Mouse (Mus musculus) monocyte, adult 2 months (primary cell): ENCODE measurements around the gene Mtfp1.
A peak's percentile ranks its signal among the peaks of the same experiment; 100 is the strongest.

Source experiments
- DNase-seq, 2 experiments: peaks; one replicate each; pipeline ENCODE4 v3.0.0; 2022; ENCODE audit warnings: low spot score in 2 of 2, low read depth in 1 of 2

Gene Mtfp1

DNA sequence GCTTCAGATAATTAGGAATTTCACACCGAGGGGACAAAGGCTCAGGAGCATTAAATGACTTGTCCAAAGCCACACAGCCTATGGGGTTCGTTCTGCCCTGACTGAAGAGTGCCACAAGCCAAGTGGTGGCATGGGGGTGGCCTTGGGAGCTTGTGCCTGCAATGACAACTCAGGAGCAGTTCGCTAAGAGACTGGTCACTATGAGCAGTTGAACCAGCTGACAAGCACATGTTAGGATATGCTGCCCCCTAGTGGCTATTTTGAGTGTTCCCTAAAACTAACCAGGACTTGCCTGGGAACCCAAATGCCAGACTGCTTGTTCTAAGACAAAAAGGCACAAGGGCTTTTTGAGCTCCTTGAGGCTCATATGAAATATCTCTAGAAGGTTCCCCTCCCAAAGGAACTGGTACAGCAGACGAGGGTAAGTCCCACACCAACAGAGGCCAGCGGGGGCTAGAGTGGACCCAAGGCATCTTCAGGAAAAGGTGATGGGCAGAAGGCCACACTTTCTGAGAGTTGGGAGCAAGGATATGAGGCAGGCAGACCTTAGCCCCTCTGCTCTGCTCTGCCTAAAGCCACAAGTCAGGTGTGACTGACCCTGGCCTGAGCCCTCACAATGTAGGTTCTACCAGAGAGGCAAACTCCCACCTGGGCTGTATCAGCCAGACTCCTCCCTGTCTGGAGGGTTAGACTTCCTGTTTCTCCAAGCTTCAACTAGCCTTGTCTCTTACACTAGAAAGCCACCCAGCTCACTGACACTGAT is 11.7 kb downstream of the Mtfp1 start:
- no peak for DNase-seq

DNA sequence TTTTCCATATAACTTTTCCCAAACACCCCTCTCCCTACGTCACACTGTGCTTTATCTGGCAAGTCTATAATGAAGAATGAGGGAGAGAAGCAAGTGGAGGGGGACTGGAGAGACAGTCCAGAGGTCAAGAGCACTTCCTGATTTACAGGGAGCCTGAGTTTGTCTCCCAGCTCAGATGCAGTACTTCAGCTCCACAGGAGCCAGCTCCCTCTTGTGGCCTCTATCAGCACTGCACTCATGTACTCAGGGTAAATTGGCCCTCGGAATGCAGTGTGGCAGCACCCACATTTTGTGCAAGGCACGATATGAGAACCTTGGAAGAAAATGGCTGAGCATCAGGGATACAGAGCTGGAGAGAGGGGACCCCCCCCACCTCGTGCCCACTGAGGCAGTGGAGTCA is 15.0 kb downstream of the Mtfp1 start:
- DNase-seq, result peak in 1 of 2 experiments; percentile 23

- no peak for DNase-seq
Observed at GRCm38 (mm10) chr11:4078267-4078933, 16.8 kb downstream of the Mtfp1 start.

DNA sequence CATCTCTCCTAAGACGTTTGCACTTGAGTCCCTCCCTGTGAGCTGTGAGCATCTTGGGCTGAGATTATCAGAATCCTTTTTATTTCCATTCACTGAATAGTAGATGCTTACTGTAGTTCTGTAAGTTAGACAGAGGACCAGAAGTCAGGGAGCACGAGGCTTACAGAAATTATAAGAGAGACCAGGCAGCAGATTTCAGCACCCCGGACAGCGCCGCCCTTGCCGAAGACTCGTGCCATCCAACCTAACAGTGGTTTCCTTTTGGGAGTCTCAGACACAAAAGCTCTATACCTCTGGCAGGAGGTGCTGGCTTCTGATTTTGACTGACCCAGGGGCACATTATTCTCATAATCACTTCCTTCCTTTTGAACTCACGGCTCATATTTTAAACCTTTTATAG is 18.6 kb downstream of the Mtfp1 start:
- DNase-seq, result no peak

- no peak for DNase-seq
Observed at GRCm38 (mm10) chr11:4069664-4070063, 25.6 kb downstream of the Mtfp1 start.

DNA sequence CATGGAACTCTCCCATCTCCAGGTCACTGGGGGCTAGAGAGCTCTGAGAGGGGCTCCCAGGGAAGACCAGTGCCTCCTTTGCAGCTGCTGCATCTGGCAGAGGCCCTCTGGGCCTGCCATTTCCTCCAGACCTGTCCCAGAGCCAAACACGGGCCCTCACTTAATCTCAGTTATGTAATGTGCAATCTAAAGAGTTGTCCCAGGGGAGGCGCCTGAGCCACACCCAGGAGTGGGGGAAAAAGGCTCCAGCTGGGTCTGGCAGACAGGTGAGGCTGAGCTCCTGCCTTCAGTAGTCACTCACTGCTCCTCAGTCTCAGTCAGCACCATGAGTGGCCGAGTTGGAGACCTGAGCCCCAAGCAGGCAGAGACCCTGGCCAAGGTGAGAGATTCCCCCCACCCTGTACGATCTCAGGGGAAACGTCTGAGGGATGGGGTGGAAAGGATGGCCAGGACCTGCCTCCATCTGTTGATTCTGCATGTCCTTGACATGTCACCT is 30.6 kb downstream of the Mtfp1 start, which contains the start of gene Sec14l3:
TSS of gene Sec14l3 (plus strand) at position 215 of the 496 bp plus-strand sequence.
- DNase-seq, result no peak

- DNase-seq, result no peak
Observed at GRCm38 (mm10) chr11:4062981-4063380, 32.3 kb downstream of the Mtfp1 start.

DNA sequence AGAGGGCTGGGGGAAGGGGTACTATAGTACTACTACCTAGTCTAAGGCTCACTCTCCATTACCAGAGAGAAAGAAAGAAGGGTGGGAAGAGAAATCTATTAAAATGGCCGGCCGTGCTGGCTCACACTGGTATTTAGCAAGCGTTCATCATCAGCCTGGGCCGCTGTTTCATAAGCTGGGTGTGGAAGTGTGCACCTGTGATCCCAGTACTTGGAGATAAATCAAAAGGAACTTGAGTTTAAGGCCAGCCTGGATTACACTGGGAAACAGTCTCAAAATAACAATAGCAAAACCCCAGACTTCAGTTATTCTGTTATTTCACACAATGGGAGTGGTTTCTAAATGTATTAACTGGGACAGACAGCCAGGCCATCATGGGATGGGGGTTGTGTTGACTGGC is 32.7 kb downstream of the Mtfp1 start:
- DNase-seq, result no peak

DNA sequence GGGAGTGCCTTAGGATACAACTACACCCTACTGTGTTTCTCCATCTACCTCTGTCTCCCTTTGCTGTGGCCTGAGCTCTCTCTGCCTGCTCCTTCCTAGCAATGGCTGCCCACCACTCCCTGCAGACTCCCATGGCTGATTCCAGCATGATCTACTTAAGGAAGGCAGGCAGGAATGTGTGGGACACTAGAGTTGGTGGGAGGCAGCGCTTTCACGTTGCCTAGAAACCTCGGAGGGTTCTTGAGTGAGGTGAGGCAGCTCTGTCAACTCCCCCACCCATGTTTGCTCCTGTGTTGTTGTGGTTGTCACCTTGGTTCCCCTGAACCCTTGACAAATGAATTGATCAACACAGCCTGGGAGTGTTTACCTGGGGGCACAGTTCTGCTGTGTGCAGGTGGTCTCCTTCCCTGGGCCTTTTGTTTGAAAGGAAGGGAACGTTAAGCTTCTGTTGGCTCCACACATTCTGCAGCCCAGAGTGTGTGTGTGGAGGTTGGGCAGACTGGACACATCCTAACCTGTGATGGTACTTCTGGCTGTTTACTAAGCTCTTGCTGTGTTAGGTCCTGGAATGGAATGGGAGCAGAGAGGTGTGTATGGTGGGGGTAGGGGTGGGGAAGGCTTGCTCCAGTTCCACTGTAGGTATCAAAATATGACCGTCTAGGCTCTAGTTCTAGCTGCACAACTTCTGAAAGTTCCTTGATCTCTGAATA is 34.2 kb downstream of the Mtfp1 start:
- DNase-seq, result no peak

GRCm38 (mm10) chr11:4053586-4053985 is 41.7 kb downstream of the Mtfp1 start:
- peak in 1 of 2 experiments; percentile 31 for DNase-seq

GRCm38 (mm10) chr11:4048438-4048837 is 46.8 kb downstream of the Mtfp1 start:
- no peak for DNase-seq

DNA sequence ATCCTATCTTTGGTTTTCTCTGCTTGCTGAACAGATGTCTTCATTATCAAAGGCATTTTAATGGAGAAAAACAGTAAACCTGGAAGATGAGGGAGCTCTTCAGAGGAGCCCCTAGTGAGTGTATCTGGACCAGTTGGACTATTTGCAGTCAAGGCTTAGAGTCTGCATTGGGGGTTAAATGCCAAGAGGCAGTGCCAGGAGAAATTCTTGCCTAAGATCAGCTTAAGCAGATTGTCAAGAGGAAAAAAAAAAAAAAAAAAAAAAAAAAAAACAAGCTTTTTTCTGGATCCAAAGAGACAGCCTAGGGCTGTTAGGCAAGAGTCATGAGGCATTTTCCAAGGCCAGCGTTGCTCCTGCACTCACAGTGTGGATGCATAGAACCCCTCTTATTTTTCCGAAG is 47.5 kb downstream of the Mtfp1 start:
- DNase-seq, result no peak

DNA sequence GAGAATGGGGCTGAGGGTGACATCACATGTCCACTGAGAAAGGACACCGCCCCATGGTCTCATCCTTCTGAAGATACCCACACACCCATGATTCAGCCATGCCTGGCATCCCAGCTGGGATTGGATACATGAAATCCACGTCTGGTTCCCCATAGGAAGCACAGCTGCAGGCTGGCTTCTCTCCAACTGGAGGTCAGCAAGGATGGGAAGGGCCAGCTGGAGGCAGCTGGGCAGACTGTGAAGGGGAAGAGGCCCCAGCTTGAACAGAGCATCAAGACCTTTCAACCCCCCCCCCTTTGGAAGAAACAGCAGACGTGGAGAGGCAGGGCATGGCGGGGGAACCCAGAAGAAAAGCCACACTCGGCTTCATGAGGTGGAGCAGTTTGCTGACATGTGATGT is 48.7 kb downstream of the Mtfp1 start:
- DNase-seq, result no peak

- no peak for DNase-seq
Observed at GRCm38 (mm10) chr11:4043081-4043480, 52.2 kb downstream of the Mtfp1 start.
